Mouse (Mus musculus) adrenal gland, adult 2 months (tissue): ENCODE results near the gene Yipf4. TPM values are rescaled to one million over a fixed set of nuclear protein-coding genes. Genes with fewer than 3 reads are reported as not detected.

Experiments used
- DNase-seq: peaks from one replicate; pipeline ENCODE4 v3.0.0; 2021
- polyA plus RNA-seq: library from polyadenylated mRNA; depleted of rRNA; stranded (reverse); fragments of >200 nt; gene quantifications from 2 replicates; pipeline ENCODE4 v1.2.3, GENCODE M21; 2012; rRNA removed
- total RNA-seq, 2 experiments: library from RNA; stranded (reverse); gene quantifications; 2 replicates each; pipeline ENCODE4 v1.2.3; 2021

Gene Yipf4
- total and polyA plus RNA-seq, 3 experiments: 88.5 to 320 (median 130) TPM

GRCm38 (mm10) chr17:74526117-74526516, 36.8 kb downstream of the Yipf4 start:
- no peak for DNase-seq

- no peak for DNase-seq
Measured at GRCm38 (mm10) chr17:74526806-74527653, 37.7 kb downstream of the Yipf4 start.

- DNase-seq: peak; percentile 100
Measured at GRCm38 (mm10) chr17:74527729-74528607, 38.7 kb downstream of the Yipf4 start, which contains the start of gene Birc6. Gene Birc6, plus strand, starts transcription at chr17:74528295.

GRCm38 (mm10) chr17:74528648-74529532, 39.6 kb downstream of the Yipf4 start:
- no peak for DNase-seq

- DNase-seq: no peak
Measured at GRCm38 (mm10) chr17:74529533-74529824, 40.2 kb downstream of the Yipf4 start.

GRCm38 (mm10) chr17:74534971-74535370, 45.7 kb downstream of the Yipf4 start:
- no peak for DNase-seq

GRCm38 (mm10) chr17:74537526-74537925, 48.2 kb downstream of the Yipf4 start:
- DNase-seq: no peak

GRCm38 (mm10) chr17:74543615-74544014, 54.3 kb downstream of the Yipf4 start:
- no peak for DNase-seq

Other genes starting within 250 kb of the Yipf4 start
- gene Memo1, start 194.0 kb upstream of the Yipf4 start, total RNA-seq: 100 to 1,000 TPM; 100 to 104 TPM
- 57.4 and 61.3 TPM in 2 replicates for gene Memo1, start 194.0 kb upstream of the Yipf4 start, polyA plus RNA-seq
- 10 to 100 TPM; 78.9 to 85.8 TPM for gene Dpy30, start 165.5 kb upstream of the Yipf4 start, total RNA-seq
- 26.9 and 34.0 TPM in 2 replicates for gene Dpy30, start 165.5 kb upstream of the Yipf4 start, polyA plus RNA-seq
- gene Spast, start 150.5 kb upstream of the Yipf4 start, total RNA-seq: 10 to 100 TPM; 26.1 to 33.4 TPM
- gene Spast, start 150.5 kb upstream of the Yipf4 start, polyA plus RNA-seq: 11.0 and 12.5 TPM in 2 replicates
- gene Slc30a6, start 93.9 kb upstream of the Yipf4 start, total RNA-seq: 10 to 100 TPM; 27.2 to 29.4 TPM
- gene Slc30a6, start 93.9 kb upstream of the Yipf4 start, polyA plus RNA-seq: 10.3 and 12.0 TPM in 2 replicates
- gene Nlrc4, start 30.4 kb upstream of the Yipf4 start, total RNA-seq: under 1 TPM; 0.43 to 0.52 TPM
- gene Nlrc4, start 30.4 kb upstream of the Yipf4 start, polyA plus RNA-seq: 0.03 and 0.10 TPM in 2 replicates
- gene Birc6, start 38.8 kb downstream of the Yipf4 start, total RNA-seq: 100 to 1,000 TPM in 1 of 2 experiments, 10 to 100 TPM in 1; 95.6 to 116 TPM
- gene Birc6, start 38.8 kb downstream of the Yipf4 start, polyA plus RNA-seq: 41.8 and 46.6 TPM in 2 replicates
- 10 to 100 TPM; 24.6 TPM for gene Ttc27, start 228.2 kb downstream of the Yipf4 start, total RNA-seq
- 1.8 and 2.1 TPM in 2 replicates for gene Ttc27, start 228.2 kb downstream of the Yipf4 start, polyA plus RNA-seq